Mouse (Mus musculus): ENCODE measurements at regions not wholly inside any gene's neighbourhood (a gene's known extent, or its start where the extent isn't known, plus 50 kb on each side); places are given as distances from the start of the nearest gene placed in this dataset.

GRCm38 (mm10) chr12:25309234-25309633, 212.3 kb upstream of the Id2 start:
- intact Hi-C loops (cut with DNase I): no loop called here

- intact Hi-C loops (cut with DNase I): no loop called here
These were observed 209.1 kb upstream of the Id2 start for GRCm38 (mm10) chr12:25305764-25306653.

GRCm38 (mm10) chr12:25304820-25305511, 208.0 kb upstream of the Id2 start:
- intact Hi-C loops (cut with DNase I): no loop called here

GRCm38 (mm10) chr12:25303500-25304050, 206.6 kb upstream of the Id2 start:
- intact Hi-C loops (cut with DNase I): no loop called here

- intact Hi-C loops (cut with DNase I): no loop called here
These were observed 204.0 kb upstream of the Id2 start for GRCm38 (mm10) chr12:25300804-25301390.

- intact Hi-C loops (cut with DNase I): no loop called here
These were observed 202.9 kb upstream of the Id2 start for GRCm38 (mm10) chr12:25299603-25300471.

- intact Hi-C loops (cut with DNase I): no loop called here
These were observed 201.8 kb upstream of the Id2 start for GRCm38 (mm10) chr12:25298766-25299165.

GRCm38 (mm10) chr12:25297960-25298359, 201.0 kb upstream of the Id2 start:
- intact Hi-C loops (cut with DNase I): no loop called here

GRCm38 (mm10) chr12:25296648-25297047, 199.7 kb upstream of the Id2 start:
- intact Hi-C loops (cut with DNase I): no loop called here

- intact Hi-C loops (cut with DNase I): no loop called here
These were observed 197.5 kb upstream of the Id2 start for GRCm38 (mm10) chr12:25294179-25295025.

- intact Hi-C loops (cut with DNase I): no loop called here
These were observed 196.7 kb upstream of the Id2 start for GRCm38 (mm10) chr12:25293470-25294178.

- intact Hi-C loops (cut with DNase I): no loop called here
These were observed 192.4 kb upstream of the Id2 start for GRCm38 (mm10) chr12:25289381-25289780.

- intact Hi-C loops (cut with DNase I): no loop called here
These were observed 186.9 kb upstream of the Id2 start for GRCm38 (mm10) chr12:25283808-25284207.

GRCm38 (mm10) chr12:25281438-25281837, 184.5 kb upstream of the Id2 start:
- intact Hi-C loops (cut with DNase I): no loop called here

GRCm38 (mm10) chr12:25273631-25274305, 176.8 kb upstream of the Id2 start:
- intact Hi-C loops (cut with DNase I): no loop called here

- intact Hi-C loops (cut with DNase I): no loop called here
These were observed 175.8 kb upstream of the Id2 start for GRCm38 (mm10) chr12:25272752-25273125.

GRCm38 (mm10) chr12:25272114-25272751, 175.3 kb upstream of the Id2 start:
- intact Hi-C loops (cut with DNase I): no loop called here

- intact Hi-C loops (cut with DNase I): no loop called here
These were observed 172.9 kb upstream of the Id2 start for GRCm38 (mm10) chr12:25269878-25270277.

All from adrenal gland (tissue).